Mouse (Mus musculus) urinary bladder, postnatal 4 days (tissue): ENCODE data around the gene Tacc2.

Experiments
- DNase-seq, 2 experiments: peaks; one replicate each; pipeline ENCODE4 v3.0.0; 2021 to 2022; ENCODE audit warnings: low spot score in 2 of 2

The Tacc2 gene

DNA sequence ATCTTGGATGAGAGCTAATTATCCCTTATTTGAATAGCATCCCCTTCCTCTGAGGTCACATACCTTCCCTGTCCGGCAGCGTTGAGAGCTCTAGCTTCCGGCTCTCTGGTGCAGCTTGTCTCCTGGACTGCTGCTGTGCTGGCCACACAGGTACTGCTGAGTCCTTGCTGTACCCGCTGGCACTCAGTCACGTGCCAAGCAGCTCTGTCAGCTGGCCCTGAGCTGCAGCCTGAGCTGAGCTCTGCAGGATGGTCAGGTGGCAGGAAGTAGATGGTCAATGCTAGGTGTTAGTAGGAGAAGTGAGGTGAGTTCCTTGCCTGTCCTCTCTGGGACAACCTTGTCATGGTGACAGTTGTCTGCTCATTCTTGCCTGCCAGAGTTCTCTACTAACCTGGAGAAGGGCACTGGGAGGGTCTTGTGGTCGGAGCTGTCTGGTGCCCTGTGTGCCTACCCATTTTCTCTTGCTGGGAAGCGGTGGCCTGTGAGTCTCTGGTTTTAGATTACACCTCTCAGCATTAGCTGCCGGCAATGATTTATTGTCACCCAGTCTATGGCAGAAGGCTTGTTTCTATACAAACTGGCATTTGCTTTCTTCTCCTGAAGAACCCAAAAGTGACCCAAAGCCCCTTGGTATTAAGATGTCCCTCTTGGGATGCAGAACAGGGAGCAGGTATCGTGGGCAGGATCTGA lies 143.6 kb downstream of the Tacc2 start:
- no peak for DNase-seq

DNA sequence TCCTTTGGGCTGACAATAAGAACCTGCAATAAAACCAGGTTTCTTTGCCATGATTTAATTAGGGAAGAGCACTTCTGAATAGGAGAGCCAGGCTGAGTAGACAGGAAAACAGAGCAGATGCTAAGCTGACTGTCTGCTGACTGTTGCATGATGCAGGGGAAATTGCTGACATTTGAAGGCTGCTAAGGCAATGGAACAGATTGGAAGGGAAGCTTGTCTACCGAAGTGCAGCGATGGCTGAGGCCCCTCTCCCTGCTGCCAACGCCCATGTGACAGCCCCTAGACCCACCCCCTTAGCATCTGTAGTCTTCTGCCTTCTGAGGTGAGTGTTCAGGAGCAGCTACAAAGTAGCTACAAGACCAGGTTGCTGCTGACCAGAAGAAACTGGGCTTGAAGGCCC lies 148.9 kb downstream of the Tacc2 start:
- no peak for DNase-seq

DNA sequence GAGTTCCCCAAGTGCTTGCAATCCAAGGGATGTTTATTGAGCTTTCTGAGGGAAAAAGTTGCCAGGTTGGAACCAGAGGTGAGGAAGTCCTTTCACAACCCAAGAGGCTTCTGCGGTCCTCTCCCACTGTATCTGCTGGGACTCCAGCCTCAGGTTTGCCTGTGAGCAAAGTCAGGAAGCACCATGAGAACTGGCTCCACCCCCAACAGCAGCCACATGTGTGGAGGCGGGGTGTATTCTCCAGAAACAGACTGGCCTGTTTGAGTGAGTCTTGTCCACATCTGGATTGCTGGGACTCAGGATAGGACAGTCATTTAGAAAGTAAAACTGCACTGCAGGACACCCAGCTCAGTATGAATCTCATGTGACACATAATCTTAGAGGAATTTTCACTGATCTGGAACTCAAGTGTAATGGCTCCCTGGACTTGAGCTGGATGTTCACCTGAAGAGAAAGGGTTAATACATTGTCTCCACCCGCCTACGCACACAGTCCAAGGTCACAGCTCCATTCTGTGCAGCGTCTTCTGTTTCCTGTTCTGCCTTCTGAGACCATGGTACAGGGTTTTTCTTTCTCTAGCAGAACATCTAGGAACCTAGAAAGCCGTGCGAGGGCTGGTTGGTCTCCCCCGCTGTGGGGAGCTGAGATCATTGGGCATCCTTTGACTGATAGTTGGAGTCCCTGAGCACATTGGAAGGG lies 149.6 kb downstream of the Tacc2 start:
- no peak for DNase-seq

DNA sequence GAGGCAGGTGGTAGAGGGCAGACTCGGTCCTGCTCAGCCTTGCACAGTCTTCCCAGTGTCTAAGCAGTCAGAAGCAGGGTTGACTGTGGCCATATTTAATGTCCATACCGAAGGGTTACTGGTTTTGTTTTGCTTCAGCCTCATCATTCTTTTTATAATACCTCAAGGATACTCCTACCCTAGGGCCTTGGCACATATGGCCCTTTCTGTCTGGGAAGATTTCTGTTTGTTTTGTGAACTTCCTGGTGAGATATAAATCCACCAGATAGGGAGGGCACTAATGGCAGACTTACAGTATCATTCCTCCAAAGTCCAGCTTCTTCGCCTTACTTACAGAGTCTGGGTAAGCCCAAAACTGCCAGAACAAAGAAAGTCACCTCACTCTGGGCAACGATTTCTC lies 150.3 kb downstream of the Tacc2 start:
- no peak for DNase-seq

DNA sequence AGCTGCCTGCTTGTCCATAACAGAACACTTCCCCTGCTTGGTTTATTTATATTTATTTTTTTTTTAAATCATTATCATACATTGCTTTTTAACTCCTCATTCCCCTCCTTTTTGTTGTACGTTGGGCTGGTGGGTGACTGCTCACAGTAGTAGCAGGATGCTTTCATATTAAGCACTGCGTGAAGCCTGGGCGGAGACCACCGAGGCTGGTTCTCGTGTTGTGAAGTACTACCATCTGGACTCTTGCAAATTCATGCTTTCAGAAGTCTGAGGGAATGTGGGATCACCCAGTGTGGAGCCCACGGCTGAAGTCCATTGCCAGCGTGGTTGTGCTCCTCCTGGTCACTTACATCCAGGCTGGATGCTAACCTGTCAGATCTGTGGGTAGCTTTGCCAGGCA lies 154.6 kb downstream of the Tacc2 start:
- DNase-seq, result no peak

DNA sequence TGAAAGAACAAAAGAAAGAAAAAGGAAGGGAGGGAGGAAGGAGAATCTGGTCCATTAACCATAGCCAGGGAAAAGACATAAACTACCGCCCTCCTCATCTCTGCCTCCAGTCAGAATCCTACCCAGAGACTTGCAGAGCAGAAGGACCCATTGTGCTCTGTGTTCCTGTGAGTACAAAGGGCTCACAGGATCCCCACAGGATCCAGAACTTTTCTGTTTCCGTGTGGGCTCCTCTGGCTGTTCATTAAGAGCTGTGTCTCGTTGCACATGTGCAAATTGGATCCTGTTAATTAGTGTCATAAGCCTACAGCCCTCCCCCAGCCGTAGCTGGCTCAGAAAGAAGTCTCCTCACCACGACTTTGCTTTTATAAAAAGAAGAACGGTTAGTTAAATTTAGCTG lies 155.7 kb downstream of the Tacc2 start:
- no peak for DNase-seq

DNA sequence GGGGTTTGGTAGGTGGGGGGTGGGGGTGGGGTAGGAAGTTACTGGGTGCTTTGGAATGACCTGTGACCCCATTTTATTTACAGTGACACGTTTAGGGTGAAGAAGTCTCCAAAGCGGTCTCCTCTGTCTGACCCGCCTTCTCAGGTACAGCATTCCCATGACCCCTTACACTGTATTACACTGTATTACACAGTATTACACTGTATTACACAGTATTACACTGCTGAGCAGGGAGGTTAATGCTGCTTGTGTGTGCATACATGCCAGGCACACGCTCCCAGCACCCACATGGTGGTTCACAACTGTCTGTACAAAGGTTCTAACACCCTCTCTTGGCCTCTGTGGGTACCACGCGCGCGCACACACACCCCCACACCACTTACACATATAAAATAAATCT lies 156.2 kb downstream of the Tacc2 start:
- DNase-seq, result no peak

DNA sequence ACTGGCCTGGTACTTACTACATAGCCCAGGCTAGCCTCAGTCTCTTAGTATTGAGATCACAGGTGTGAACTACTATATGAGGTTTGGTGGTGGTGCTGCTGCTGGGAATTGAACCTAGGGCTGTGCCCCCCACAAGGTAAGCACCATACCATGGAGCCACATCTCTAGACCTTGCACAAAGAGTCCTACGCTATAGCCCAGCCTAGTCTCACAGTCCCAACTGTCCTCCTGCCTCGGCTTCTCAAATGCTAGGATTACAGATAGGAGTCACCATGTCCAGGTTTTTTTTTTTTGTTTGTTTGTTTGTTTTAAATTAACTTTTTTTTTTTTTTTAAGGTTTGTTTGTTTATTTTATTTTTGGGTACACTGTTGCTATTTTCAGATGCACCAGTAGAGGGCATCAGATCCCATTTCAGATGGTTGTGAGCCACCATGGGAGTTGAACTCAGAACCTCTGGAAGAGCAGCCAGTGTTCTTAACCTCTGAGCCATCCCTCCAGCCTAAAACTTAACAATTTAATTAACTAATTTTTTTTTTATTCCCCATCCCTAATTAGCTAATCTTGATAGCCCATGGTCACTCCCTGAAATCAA lies 157.1 kb downstream of the Tacc2 start:
- DNase-seq, result no peak

DNA sequence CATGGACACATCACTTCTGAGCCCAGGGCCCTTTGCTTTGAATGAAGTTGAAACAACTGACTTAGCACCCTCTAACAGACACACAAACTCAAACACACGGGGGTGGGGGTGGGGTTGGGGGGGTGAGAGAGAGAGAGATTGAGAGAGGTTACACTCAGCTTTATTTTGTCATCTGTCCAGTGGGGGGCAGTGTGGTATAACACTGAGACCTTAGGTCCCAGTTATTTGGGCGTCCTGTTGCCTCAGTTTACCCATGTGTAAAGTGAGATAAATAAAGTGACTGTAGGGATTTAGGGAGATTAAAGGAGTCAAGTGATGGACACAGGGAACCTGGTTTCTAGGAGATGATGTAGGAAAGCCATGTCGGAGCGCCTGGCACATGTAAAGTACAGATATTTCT lies 163.9 kb downstream of the Tacc2 start:
- no peak for DNase-seq

DNA sequence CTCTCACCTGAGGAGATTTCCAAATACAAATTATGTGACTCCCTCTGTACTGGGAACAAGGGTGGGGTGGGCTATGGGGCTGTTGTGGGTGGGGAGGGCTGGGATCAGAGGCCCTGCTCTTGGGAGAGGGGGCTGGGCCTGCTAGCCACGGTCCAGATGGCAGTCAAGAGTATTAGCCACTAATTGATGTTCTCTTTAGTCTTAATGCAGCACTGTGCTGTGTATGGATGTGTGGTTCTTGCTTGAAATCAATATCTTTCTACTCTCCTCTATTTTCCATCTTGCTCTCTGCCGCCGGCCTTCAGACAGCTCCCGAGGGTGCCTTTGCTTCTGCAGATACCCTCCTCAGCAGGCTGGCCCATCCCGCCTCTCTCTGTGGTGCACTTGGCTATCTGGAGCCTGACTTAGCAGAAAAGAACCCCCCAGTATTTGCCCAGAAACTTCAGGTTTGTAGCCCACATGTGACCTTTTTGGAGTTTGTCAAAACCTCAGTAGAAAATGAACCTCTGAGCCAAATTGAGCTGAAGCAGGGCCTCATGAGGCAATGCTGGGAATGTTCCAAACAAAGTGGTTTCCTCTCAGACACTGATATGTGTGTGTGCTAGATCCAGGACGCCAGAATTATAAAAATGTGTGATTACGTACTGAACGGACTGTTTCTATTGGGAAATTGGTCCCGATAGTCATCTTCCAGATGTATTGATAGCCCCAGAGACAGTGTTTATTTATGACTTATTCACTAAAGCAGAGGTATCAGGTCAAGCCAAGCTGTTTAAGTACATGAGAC lies 166.2 kb downstream of the Tacc2 start:
- DNase-seq, result no peak

DNA sequence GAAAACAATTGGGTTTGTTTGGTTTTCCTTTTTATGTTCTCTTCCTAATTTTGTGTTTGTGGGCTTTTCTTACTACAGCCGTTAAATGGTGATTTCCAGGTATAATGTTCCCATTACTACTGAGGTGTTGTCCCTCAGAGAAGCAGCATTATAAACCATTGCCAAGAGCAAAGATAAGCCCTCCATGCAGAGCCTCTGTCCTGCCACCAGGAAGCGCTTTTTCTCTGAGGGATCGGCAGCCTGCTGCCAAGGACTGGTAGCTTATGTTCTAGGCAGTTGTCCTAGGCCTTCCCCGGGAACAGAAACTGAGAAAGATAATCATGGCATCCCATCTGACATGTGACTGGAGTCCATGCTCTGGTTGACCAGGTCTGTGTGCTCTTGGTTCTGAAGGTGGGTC lies 171.9 kb downstream of the Tacc2 start:
- DNase-seq, result no peak

DNA sequence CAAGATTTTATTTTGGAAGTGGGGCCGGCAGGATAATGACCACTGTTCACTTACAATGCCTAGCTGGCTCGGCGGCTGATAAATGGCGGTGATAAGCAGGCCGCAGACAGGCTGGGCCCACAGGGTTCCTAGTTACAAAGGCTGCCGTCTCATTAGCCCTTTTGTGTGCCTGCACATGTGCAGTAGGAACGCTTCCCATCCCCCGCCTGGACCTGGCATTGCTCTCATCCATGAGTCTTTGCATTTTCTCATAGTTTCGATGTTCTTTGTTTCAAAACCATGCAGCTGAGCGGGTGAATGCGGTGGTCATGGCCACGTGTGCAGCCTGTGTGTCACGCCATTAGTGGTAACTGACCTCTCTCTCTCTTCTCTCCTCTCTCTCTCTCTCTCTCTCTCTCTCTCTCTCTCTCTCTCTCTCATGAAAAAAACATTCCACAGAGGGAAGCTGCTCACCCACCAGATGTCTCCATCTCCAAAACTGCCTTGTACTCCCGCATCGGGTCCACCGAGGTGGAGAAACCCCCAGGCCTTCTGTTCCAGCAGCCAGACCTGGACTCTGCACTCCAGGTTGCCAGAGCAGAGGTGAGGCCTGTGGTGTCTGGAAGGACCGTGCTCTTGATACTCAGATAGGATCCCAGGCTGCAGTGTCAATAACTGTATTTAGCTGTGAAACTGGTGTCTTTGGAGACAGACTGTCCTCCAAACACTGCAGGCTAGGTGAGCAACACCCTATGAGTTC lies 173.7 kb downstream of the Tacc2 start:
- no peak for DNase-seq

DNA sequence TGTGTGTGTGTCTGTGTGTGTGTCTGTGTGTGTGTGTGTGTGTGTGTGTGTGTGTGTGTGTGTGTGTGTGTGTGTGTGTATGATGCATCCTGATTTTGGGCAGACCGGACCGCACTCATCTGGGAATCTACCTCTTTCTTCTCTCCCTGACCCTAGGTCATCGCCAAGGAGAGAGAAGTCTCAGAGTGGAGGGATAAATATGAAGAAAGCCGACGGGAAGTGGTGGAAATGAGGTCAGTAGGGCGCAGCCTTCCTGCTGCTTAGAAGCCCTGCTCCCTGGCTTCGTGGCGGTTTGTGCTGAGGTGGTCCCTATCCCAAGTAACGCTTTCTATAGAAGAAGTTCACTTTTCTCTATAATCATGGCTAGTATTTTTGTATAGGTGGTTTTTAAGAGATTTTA lies 174.4 kb downstream of the Tacc2 start:
- no peak for DNase-seq

DNA sequence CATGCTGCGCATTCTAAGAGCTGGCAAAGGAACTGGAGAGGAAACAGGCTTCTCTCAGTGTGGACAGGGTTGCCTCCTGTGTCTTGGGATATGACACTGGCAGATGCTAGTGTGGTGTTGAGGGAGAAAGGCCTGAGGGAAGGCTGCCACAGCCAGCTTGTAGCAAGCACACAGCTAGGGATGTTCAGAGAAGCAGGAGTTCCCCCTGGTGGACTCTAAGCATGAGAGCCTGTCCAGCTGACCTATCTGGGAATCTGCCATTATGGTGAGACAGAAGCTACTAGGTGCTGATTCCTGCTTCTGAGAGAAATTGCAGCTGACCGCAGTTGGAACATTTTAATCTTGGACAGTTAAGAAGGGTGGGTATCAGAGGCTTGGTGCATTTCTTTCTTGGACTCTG lies 177.6 kb downstream of the Tacc2 start:
- DNase-seq, result no peak

DNA sequence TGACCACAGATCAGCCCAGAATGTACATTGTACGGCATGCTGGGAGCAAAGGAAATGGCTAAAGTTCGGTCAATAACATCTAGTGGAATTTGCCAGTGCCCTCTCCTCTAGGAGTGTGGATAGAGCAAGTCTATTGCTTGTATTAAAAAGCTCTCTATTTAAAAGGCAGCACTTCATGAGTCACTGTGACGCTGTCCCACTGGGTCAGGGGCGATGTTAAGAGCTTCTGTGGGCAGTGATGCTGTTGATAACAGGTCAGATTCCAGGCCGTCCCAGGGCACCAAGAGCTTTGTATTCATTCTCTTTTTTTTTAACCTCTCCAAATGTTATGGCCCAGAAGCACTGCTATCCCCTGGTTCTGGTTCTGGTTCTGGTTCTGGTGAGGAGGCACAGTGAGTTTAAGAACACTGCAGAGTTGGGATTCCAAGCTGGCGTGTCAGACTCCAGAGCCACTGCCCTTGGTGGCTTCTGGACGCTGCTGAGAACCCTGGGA lies 179.2 kb downstream of the Tacc2 start:
- DNase-seq, result no peak

DNA sequence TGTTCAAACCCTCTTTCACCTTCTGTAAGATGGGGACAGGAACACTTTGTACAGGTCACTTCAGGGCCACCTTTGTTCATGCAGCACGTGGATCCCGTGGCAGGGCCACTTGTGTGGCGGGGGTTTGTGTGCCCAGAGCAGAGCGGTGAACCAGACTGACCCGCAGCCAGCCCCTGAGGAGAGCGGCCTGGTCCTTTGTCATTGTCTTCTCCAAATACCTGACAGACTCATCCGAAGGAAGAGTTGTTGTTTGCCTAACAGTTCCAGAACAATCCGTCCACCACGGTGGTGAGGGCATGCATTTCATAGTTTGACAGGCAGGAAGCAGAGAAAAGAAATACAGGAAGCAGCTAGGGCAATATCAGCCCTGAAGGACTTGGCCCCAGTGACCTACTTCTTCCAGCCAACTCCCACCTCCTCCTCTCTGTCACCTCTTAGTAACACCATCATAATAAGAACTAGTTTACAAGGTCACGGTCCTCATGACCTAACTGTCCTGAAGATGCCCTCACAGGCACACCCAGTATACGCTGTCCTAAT lies 180.2 kb downstream of the Tacc2 start:
- DNase-seq, result no peak

DNA sequence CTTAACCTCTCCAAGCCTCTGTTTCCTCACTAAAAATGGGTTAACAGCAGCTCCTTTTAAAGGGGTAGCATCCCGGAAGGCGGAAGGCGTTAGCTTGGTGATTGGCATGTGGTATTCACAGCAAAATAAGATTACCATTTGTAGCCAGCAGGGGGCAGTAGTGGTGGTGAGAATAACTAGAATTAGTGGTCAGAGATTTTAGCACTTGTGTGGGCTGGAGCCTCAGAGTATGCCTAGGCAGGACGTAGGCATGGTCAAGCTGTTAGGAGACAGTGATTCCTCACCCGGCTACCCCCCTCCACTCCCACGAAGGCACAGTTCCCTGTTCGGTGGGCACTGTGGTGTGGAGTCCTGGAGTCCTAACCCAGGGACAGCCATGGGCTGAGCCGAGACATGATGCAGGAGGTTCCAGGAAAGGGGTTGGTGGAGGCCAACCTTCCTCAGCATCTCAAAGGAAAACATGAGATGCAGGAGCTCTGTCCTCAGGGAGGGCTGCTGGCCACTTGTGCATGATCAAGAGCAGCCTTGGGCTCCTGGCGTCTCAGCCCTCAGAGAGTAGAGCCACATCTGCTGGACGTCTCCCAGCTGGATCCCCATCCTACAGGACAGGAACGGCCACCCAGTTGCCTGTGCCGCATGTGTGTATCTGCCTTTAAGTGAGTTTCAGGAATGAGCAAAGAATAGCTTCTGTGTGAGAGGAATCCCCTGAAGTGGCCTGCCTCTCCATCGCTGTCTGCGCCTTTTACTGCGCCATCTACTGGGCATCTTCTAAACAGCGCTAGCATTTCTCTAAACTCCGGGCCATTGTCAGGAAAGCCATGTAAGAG lies 185.0 kb downstream of the Tacc2 start:
- peak; percentile 45 to 70 for DNase-seq

DNA sequence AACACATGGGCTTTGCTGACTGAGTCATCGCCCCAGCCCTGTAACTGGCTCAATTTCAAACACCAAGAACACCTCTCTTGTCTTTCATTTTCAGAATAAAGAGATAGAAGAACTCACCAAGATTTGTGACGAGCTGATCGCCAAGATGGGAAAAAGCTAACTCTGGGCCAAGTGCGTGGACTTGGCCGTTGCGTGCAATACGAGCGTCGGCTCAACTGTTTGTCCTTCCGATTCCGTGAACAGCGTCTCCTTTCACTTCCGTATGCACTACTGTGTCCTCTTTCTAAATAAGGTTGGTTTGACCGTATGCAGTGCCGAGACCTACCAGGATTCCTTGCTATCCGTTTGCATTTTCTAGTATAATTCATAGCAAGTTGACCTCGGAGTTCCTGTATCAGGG lies 186.9 kb downstream of the Tacc2 start:
- DNase-seq, result no peak

DNA sequence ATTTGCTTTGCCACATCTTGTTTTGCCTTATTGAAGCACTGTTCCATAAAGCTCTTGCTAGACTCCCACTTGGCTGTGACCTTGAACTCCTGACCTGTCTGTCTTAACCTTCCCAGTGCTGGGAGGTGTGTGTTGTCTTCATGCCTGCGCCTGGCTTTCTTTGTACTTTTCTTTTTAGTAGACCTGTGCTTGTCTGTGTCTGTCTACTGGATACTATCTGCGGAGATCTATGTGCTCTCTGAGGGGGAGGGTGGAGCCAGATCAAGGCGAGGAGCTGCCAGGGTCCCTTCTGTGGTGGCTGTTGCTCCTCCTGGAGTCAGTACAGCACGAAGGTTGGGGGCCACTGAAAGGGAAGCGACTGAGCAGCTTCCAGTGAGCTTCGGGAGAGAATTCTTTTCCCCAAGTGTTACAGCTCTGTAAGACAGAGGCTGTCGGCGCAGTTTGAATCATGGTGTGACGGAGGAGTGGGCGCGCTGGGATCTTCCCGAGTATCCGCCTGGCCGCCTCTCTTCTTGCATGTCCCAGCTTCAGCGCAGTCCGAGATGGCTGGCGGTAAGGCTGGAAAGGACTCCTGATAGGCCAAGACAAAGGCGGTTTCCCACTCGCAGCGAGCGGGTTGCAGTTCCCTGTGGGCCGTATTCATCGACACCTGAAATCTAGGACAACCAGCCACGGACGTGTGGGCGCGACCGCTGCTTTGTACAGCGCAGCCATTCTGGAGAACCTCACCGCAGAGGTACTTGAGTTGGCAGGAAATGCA lies 189.4 kb downstream of the Tacc2 start:
- no peak for DNase-seq

DNA sequence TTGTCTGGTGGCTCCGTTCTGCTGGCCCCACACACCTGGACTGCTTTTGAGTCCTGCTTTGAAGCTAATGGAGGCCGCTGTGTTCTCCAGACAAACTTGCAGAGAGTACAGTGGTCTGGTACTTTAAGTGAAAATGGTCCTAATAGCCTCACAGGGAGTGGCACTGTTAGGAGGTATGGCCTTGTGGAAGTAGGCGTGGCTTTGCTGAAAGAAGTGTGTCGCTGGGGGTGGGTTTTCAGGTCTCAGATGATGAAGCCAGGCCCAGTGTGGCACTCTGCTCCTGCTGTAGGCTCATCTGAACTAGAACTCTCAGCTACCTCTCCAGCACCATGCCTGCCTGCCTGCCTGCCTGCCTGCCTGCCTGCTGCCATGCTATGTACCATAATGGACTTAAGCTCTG lies 190.9 kb downstream of the Tacc2 start:
- DNase-seq, result no peak
